Mouse (Mus musculus) small intestine, adult 2 months (tissue): ENCODE results near the gene Tmem186.

Source experiments
- CTCF ChIP-seq: fragments of 200-500 bp; IDR thresholded peaks from 2 replicates; pipeline ENCODE4 v1.5.1; 2012; ENCODE audit warnings: low read depth, mild to moderate bottlenecking, control low read depth, inconsistent platforms, low read length, moderate library complexity, mixed read lengths; ENCODE audit not compliant: insufficient replicate concordance, insufficient read length; ENCODE audit errors: extremely low read depth
- POLR2A ChIP-seq: fragments of 200-500 bp; IDR thresholded peaks from 2 replicates; pipeline ENCODE4 v1.6.1; 2012; ENCODE audit warnings: low read depth, mild to moderate bottlenecking, control low read depth, inconsistent platforms, low read length, moderate library complexity

GRCm38 (mm10) chr16:8613447-8613846 is 24.1 kb downstream of the Tmem186 start:
- no peak for TF ChIP-seq CTCF
- TF ChIP-seq POLR2A: no peak
